Mouse (Mus musculus): ENCODE results near the gene Etv3. TPM values are rescaled to one million over a fixed set of nuclear protein-coding genes. Genes with fewer than 3 reads are reported as not detected.
"Not testable (repeated sequence)": the region's sequence is repeated elsewhere in the genome, so short reads cannot be mapped to it uniquely, and the experiment has no call there.

Etv3 gene
- polyA plus RNA-seq, 1 experiment from 2014 or later, result 12.5 TPM

DNA sequence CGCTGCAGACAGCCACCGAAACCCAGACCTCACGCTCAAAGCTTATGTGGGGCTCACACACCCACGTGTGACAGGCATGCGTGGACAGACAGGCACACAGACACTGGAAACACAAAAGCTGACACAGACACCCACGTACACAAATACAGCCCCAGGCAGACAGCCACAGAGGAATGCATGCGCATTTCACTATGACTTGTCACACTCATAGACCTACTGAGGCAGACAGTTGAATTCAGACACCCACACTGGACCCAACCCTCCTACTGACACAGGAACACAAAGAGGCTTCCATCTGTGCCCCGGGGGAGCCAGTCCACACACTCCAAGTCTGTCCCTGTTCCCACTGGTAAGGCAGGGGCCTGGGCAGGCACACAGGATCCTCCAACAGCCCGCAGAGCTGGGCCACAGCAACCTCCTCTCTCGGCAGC, 21.1 kb downstream of the Etv3 start:
- Histone ChIP-seq H3K4me2 (ENCODE audit: low read depth, low read length) (no peak overlapping the region), H3K9me3 (ENCODE audit: control insufficient read depth, low read length) (no peaks in the 10 kb centered on the region), H3K27ac (ENCODE audit: low read length) (no peak overlapping the region), H3K27me3 (replicated peaks; ENCODE audit: control insufficient read depth, insufficient read depth, low read length) (0 out of 2 replicates have a peak, but pooled peaks cover 4% of the 10 kb centered on the region), H3K4me3 (ENCODE audit: low read length) (no peak overlapping the region), H3K4me1 (ENCODE audit: control insufficient read depth, insufficient read depth, low read length) (no peaks in the 10 kb centered on the region), H3K9ac (ENCODE audit: low read depth, low read length) (no peak overlapping the region), H3K36me3 (ENCODE audit: control insufficient read depth, insufficient read depth, low read length) (no peaks in the 10 kb centered on the region)
- 79% methylated on average over 10 of the region's 10 CpGs for WGBS
- no peak for ATAC-seq

GRCm38 (mm10) chr3:87549908-87550307, 24.7 kb downstream of the Etv3 start:
- Histone ChIP-seq H3K9me3 (ENCODE audit: control insufficient read depth, low read length) (no peaks in the 10 kb centered on the region), H3K27ac (ENCODE audit: low read length) (no peak overlapping the region), H3K27me3 (replicated peaks; ENCODE audit: control insufficient read depth, insufficient read depth, low read length) (0 out of 2 replicates have a peak, but pooled peaks cover 8% of the 10 kb centered on the region), H3K4me1 (ENCODE audit: control insufficient read depth, insufficient read depth, low read length) (no peaks in the 10 kb centered on the region), H3K9ac (ENCODE audit: low read depth, low read length) (no peak overlapping the region), H3K4me3 (ENCODE audit: low read length) (no peak overlapping the region), H3K4me2 (ENCODE audit: low read depth, low read length) (no peak overlapping the region), H3K36me3 (ENCODE audit: control insufficient read depth, insufficient read depth, low read length) (no peaks in the 10 kb centered on the region)
- no peak for ATAC-seq
- WGBS, result 24% methylated on average over 14 of the region's 14 CpGs

DNA sequence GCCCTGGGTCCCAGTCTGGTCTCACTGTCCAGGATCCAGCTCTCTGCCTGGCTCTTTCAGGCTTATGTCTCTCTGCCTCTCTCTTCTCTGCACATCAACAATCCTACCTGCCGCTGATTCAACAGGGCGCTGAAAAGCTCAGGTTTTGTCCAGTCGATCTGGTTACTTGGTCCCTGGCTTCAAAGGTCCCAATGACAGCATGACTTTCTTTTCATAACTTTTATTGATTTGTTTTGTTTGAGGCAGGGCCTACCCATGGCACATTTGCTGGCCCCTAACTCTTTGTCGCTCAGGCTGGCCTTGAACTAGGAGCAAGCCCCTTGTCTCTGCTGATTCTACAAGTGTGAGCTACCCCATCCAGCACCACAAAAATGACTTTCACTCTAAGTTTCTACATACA, 27.1 kb downstream of the Etv3 start:
- Histone ChIP-seq H3K27me3 (replicated peaks; ENCODE audit: control insufficient read depth, insufficient read depth, low read length) (0 out of 2 replicates have a peak, but pooled peaks cover 8% of the 10 kb centered on the region), H3K36me3 (ENCODE audit: control insufficient read depth, insufficient read depth, low read length) (no peaks in the 10 kb centered on the region), H3K27ac (ENCODE audit: low read length) (no peak overlapping the region), H3K4me2 (ENCODE audit: low read depth, low read length) (no peak overlapping the region), H3K4me3 (ENCODE audit: low read length) (no peak overlapping the region), H3K9ac (ENCODE audit: low read depth, low read length) (no peak overlapping the region), H3K4me1 (ENCODE audit: control insufficient read depth, insufficient read depth, low read length) (0 out of 2 replicates have a peak, but pooled peaks cover 3% of the 10 kb centered on the region), H3K9me3 (ENCODE audit: control insufficient read depth, low read length) (no peaks in the 10 kb centered on the region)
- WGBS, result 89% methylated on average over 4 of the region's 4 CpGs
- no peak for ATAC-seq

DNA sequence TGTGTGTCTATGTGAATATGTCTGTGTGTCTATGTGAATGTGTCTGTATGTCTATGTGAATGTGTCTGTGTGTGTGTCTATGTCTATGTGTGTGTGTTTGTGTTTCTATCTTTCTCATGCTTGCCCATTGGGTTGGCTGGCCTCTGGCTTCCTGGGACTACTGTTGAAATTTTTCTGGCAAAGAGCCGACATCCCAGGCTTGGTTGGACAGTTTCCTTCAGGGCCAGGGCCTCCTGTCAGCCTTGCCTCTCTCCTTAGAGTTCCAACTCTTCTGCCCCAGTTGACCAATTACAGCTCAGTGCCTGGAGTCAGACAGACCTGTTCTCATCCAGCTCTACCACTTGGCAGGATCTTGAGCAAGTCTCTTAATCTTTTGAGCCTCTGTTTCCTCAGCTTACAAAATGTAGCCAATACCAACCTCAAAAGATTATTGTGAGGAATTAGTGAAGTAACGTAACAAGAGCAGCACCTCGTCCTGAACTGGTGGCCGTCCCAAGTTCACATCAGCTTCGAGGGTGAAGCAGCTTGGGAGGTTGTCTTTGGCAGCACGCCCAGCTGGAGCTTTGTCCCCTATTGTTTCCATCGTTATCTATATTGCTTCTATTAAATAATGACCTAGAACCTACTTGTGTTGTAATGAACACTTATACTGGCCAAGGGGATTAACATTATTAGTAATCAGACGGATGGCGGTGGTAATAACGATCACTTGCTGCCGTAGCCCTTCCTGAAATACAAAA, 28.2 kb downstream of the Etv3 start:
- Histone ChIP-seq H3K27me3 (replicated peaks; ENCODE audit: control insufficient read depth, insufficient read depth, low read length) (0 out of 2 replicates have a peak, but pooled peaks cover 8% of the 10 kb centered on the region), H3K4me3 (ENCODE audit: low read length) (no peak overlapping the region), H3K4me1 (ENCODE audit: control insufficient read depth, insufficient read depth, low read length) (0 out of 2 replicates have a peak, but pooled peaks cover 3% of the 10 kb centered on the region), H3K27ac (ENCODE audit: low read length) (no peak overlapping the region), H3K9me3 (ENCODE audit: control insufficient read depth, low read length) (no peaks in the 10 kb centered on the region), H3K4me2 (ENCODE audit: low read depth, low read length) (no peak overlapping the region), H3K9ac (ENCODE audit: low read depth, low read length) (no peak overlapping the region), H3K36me3 (ENCODE audit: control insufficient read depth, insufficient read depth, low read length) (no peaks in the 10 kb centered on the region)
- no peak for ATAC-seq
- 60% methylated on average over 11 of the region's 11 CpGs for WGBS

GRCm38 (mm10) chr3:87554859-87555258, 29.7 kb downstream of the Etv3 start:
- WGBS, result 77% methylated on average over 10 of the region's 13 CpGs

DNA sequence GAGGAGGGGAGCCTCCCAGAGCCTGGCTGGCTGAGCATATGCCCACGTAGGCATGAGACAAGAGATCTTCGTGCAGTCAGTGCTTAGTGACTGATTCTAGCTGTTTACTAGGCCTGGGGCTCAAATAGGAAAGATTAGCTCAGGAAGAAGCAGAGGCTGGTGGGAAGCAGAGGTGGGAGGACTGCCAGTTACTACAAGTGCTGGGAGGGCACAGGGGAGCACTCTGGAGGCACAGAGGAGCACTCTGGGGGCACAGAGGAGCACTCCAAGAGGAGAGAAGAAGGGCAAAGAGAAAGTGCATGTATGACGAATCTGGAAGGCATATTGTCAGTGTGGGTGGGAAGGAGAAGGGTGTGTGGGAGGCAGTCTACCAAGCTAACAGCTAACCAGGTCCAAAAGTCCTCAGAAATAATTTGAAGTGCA, 30.9 kb downstream of the Etv3 start:
- 0 out of 2 replicates have a peak, but pooled peaks cover 4% of the 10 kb centered on the region for H3K27me3 ChIP-seq (replicated peaks; ENCODE audit: control insufficient read depth, insufficient read depth, low read length)
- 0 out of 2 replicates have a peak, but pooled peaks cover 3% of the 10 kb centered on the region for H3K4me1 ChIP-seq (ENCODE audit: control insufficient read depth, insufficient read depth, low read length)
- H3K4me2 ChIP-seq (ENCODE audit: low read depth, low read length), result no peak overlapping the region
- peak overlapping the region; percentile 71 for H3K27ac ChIP-seq (ENCODE audit: low read length)
- ATAC-seq, result peak; percentile 70
- no peaks in the 10 kb centered on the region for H3K9me3 ChIP-seq (ENCODE audit: control insufficient read depth, low read length)
- WGBS, result 53% methylated on average over 3 of the region's 3 CpGs
- peak overlapping the region; percentile 30; the same call in 1 of the 2 replicates for H3K9ac ChIP-seq (ENCODE audit: low read depth, low read length)
- no peaks in the 10 kb centered on the region for H3K36me3 ChIP-seq (ENCODE audit: control insufficient read depth, insufficient read depth, low read length)
- H3K4me3 ChIP-seq (ENCODE audit: low read length), result no peak overlapping the region

More at GRCm38 (mm10) chr3:87554859-87555258, 29.7 kb downstream of the Etv3 start:
- H3K4me2 ChIP-seq (ENCODE audit: low read depth, low read length); H3K9me3 ChIP-seq (ENCODE audit: control insufficient read depth, low read length); ATAC-seq; H3K36me3 ChIP-seq (ENCODE audit: control insufficient read depth, insufficient read depth, low read length); H3K4me3 ChIP-seq (ENCODE audit: low read length); H3K27me3 ChIP-seq (replicated peaks; ENCODE audit: control insufficient read depth, insufficient read depth, low read length); H3K4me1 ChIP-seq (ENCODE audit: control insufficient read depth, insufficient read depth, low read length); H3K27ac ChIP-seq (ENCODE audit: low read length); H3K9ac ChIP-seq (ENCODE audit: low read depth, low read length): not testable (repeated sequence)

DNA sequence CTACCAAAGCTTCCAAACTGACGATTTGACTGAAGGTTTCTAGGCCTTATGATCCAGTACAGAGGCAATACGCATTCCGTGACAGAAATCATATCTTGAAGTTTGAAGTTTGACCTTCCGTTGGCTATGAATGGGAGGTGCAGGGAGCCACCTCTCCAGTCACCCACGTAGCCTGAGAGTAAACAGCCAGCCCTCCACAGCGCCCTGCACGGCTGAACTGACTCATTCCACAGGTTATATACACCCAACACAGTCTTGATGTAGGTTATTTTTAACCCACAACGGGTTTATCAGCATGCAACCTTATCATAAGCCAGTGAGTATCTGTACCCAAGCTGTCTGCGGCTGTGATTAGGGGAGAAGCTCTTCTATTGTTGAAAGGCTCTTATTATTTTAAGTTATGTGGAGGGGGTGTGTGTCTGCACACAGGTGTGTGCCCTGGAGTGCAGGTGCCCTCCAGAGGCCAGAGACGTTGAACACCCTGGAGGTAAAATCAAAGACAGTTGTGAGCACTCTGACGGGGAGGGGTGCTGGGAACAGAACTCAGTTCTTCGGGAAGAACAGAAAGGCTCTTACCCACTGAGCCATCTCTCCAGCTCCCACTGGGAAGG, 31.6 kb downstream of the Etv3 start:
- H3K9me3 ChIP-seq (ENCODE audit: control insufficient read depth, low read length), result no peaks in the 10 kb centered on the region
- peaks cover 5% of the 10 kb centered on the region; the same call in 1 of the 2 replicates for H3K4me1 ChIP-seq (ENCODE audit: control insufficient read depth, insufficient read depth, low read length)
- peak overlapping the region; percentile 71 for H3K27ac ChIP-seq (ENCODE audit: low read length)
- no peak overlapping the region for H3K4me3 ChIP-seq (ENCODE audit: low read length)
- no peak overlapping the region for H3K9ac ChIP-seq (ENCODE audit: low read depth, low read length)
- no peaks in the 10 kb centered on the region for H3K36me3 ChIP-seq (ENCODE audit: control insufficient read depth, insufficient read depth, low read length)
- peak; percentile 94 for ATAC-seq
- no peak overlapping the region for H3K4me2 ChIP-seq (ENCODE audit: low read depth, low read length)
- 59% methylated on average over 12 of the region's 12 CpGs for WGBS
- 0 out of 2 replicates have a peak, but pooled peaks cover 4% of the 10 kb centered on the region for H3K27me3 ChIP-seq (replicated peaks; ENCODE audit: control insufficient read depth, insufficient read depth, low read length)

GRCm38 (mm10) chr3:87560156-87560555, 34.9 kb downstream of the Etv3 start:
- Histone ChIP-seq H3K9me3 (ENCODE audit: control insufficient read depth, low read length) (no peaks in the 10 kb centered on the region), H3K4me3 (ENCODE audit: low read length) (no peak overlapping the region), H3K4me1 (ENCODE audit: control insufficient read depth, insufficient read depth, low read length) (peaks cover 7% of the 10 kb centered on the region; the same call in 1 of the 2 replicates), H3K4me2 (ENCODE audit: low read depth, low read length) (no peak overlapping the region), H3K27ac (ENCODE audit: low read length) (no peak overlapping the region), H3K27me3 (replicated peaks; ENCODE audit: control insufficient read depth, insufficient read depth, low read length) (no peaks in the 10 kb centered on the region), H3K9ac (ENCODE audit: low read depth, low read length) (no peak overlapping the region), H3K36me3 (ENCODE audit: control insufficient read depth, insufficient read depth, low read length) (no peaks in the 10 kb centered on the region)
- WGBS, result 57% methylated on average over 3 of the region's 3 CpGs
- no peak for ATAC-seq

- no peak for ATAC-seq
- Histone ChIP-seq H3K9ac (ENCODE audit: low read depth, low read length) (no peak overlapping the region), H3K4me3 (ENCODE audit: low read length) (no peak overlapping the region), H3K27me3 (replicated peaks; ENCODE audit: control insufficient read depth, insufficient read depth, low read length) (no peaks in the 10 kb centered on the region), H3K9me3 (ENCODE audit: control insufficient read depth, low read length) (no peaks in the 10 kb centered on the region), H3K27ac (ENCODE audit: low read length) (peak overlapping the region; percentile 9; the same call in 1 of the 2 replicates), H3K36me3 (ENCODE audit: control insufficient read depth, insufficient read depth, low read length) (no peaks in the 10 kb centered on the region), H3K4me1 (ENCODE audit: control insufficient read depth, insufficient read depth, low read length) (peaks cover 11% of the 10 kb centered on the region; the same call in 1 of the 2 replicates), H3K4me2 (ENCODE audit: low read depth, low read length) (no peak overlapping the region)
- WGBS, result 72% methylated on average over 8 of the region's 8 CpGs
These were observed 36.2 kb downstream of the Etv3 start for GRCm38 (mm10) chr3:87561434-87561833.

All from intestine, embryonic 16.5 days (tissue).